Mouse (Mus musculus): ENCODE measurements around the gene Fam186a. TPM values are rescaled to one million over a fixed set of nuclear protein-coding genes. Genes with fewer than 3 reads are reported as not detected.
"Not testable (repeated sequence)": the region's sequence is repeated elsewhere in the genome, so short reads cannot be mapped to it uniquely, and the experiment has no call there.

Fam186a gene
- not detected in 2 replicates for polyA plus RNA-seq (2014; fragmentation: Nextera tagmentation; extraction: Ambion mirVana)

DNA sequence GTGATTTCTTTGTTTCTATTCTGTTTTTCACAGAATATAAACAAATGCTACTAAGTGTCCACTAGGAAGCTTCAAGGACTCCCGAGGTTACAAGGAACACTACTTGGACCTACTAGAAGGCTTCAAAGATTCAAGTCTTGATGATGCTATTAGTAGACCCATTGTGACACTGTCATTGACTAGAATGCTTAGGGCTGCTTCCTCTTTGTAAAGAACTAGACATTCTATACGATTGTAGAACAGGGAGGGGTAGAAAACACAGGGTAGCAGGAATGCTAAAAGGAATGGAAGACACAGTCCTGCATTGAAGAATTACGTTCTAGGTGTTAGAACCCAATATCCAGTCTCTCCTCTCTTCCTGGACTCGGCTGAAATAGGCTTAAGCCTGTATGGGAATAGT, at the start of gene Fam186a:
Gene Fam186a (minus strand): TSS at position 101 of the 400 bp plus-strand sequence.
- ATAC-seq (ENCODE audit: low read depth) (no peak), DNase-seq (ENCODE audit: low spot score) (no peak)
- Histone ChIP-seq H3K4me2 (ENCODE audit: low read depth, low read length) (no peak within 1 kb of the TSS), H3K36me3 (ENCODE audit: control insufficient read depth, insufficient read depth, low read length) (no peaks in the 10 kb centered on the region), H3K4me3 (ENCODE audit: low read depth, low read length) (no peak within 1 kb of the TSS), H3K4me1 (ENCODE audit: control insufficient read depth, insufficient read depth, low read length) (no peaks in the 10 kb centered on the region), H3K27ac (replicated peaks; ENCODE audit: low read depth, low read length) (no peak within 1 kb of the TSS), H3K9ac (ENCODE audit: low read depth, low read length) (no peak within 1 kb of the TSS), H3K9me3 (ENCODE audit: control insufficient read depth, low read length) (no peaks in the 10 kb centered on the region), H3K27me3 (replicated peaks; ENCODE audit: control insufficient read depth, insufficient read depth, low read length) (no peaks in the 10 kb centered on the region)
- 75% methylated on average over 4 of the region's 4 CpGs for WGBS

- Histone ChIP-seq H3K9me3 (ENCODE audit: control insufficient read depth, low read length) (no peaks in the 10 kb centered on the region), H3K27me3 (replicated peaks; ENCODE audit: control insufficient read depth, insufficient read depth, low read length) (no peaks in the 10 kb centered on the region), H3K27ac (replicated peaks; ENCODE audit: low read depth, low read length) (no peak overlapping the region), H3K4me2 (ENCODE audit: low read depth, low read length) (no peak overlapping the region), H3K4me1 (ENCODE audit: control insufficient read depth, insufficient read depth, low read length) (no peaks in the 10 kb centered on the region), H3K4me3 (ENCODE audit: low read depth, low read length) (no peak overlapping the region), H3K36me3 (ENCODE audit: control insufficient read depth, insufficient read depth, low read length) (peaks cover 89% of the 10 kb centered on the region), H3K9ac (ENCODE audit: low read depth, low read length) (no peak overlapping the region)
- ATAC-seq (ENCODE audit: low read depth) (no peak), DNase-seq (ENCODE audit: low spot score) (no peak)
Measured at GRCm38 (mm10) chr15:100006180-100006579, 39.3 kb upstream of the Fam186a start.

- 82% methylated on average over 7 of the region's 7 CpGs for WGBS
- Histone ChIP-seq H3K9ac (ENCODE audit: low read depth, low read length) (no peak overlapping the region), H3K9me3 (ENCODE audit: control insufficient read depth, low read length) (no peaks in the 10 kb centered on the region), H3K27ac (replicated peaks; ENCODE audit: low read depth, low read length) (no peak overlapping the region), H3K4me1 (ENCODE audit: control insufficient read depth, insufficient read depth, low read length) (no peaks in the 10 kb centered on the region), H3K4me3 (ENCODE audit: low read depth, low read length) (no peak overlapping the region), H3K27me3 (replicated peaks; ENCODE audit: control insufficient read depth, insufficient read depth, low read length) (no peaks in the 10 kb centered on the region), H3K36me3 (ENCODE audit: control insufficient read depth, insufficient read depth, low read length) (peaks cover 87% of the 10 kb centered on the region), H3K4me2 (ENCODE audit: low read depth, low read length) (no peak overlapping the region)
- no peak for DNase-seq (ENCODE audit: low spot score)
- no peak for ATAC-seq (ENCODE audit: low read depth)
Measured at GRCm38 (mm10) chr15:100004677-100005273, 37.9 kb upstream of the Fam186a start.

GRCm38 (mm10) chr15:99999390-99999789, 32.5 kb upstream of the Fam186a start:
- no peak overlapping the region for H3K4me3 ChIP-seq (ENCODE audit: low read depth, low read length)
- DNase-seq (ENCODE audit: low spot score): no peak
- peaks cover 83% of the 10 kb centered on the region for H3K36me3 ChIP-seq (ENCODE audit: control insufficient read depth, insufficient read depth, low read length)
- no peak for ATAC-seq (ENCODE audit: low read depth)
- H3K4me2 ChIP-seq (ENCODE audit: low read depth, low read length): no peak overlapping the region
- no peak overlapping the region for H3K9ac ChIP-seq (ENCODE audit: low read depth, low read length)
- no peaks in the 10 kb centered on the region for H3K27me3 ChIP-seq (replicated peaks; ENCODE audit: control insufficient read depth, insufficient read depth, low read length)
- H3K9me3 ChIP-seq (ENCODE audit: control insufficient read depth, low read length): no peaks in the 10 kb centered on the region
- no peak overlapping the region for H3K27ac ChIP-seq (replicated peaks; ENCODE audit: low read depth, low read length)
- no peaks in the 10 kb centered on the region for H3K4me1 ChIP-seq (ENCODE audit: control insufficient read depth, insufficient read depth, low read length)
- 94% methylated on average over 1 of the region's 1 CpGs for WGBS

DNA sequence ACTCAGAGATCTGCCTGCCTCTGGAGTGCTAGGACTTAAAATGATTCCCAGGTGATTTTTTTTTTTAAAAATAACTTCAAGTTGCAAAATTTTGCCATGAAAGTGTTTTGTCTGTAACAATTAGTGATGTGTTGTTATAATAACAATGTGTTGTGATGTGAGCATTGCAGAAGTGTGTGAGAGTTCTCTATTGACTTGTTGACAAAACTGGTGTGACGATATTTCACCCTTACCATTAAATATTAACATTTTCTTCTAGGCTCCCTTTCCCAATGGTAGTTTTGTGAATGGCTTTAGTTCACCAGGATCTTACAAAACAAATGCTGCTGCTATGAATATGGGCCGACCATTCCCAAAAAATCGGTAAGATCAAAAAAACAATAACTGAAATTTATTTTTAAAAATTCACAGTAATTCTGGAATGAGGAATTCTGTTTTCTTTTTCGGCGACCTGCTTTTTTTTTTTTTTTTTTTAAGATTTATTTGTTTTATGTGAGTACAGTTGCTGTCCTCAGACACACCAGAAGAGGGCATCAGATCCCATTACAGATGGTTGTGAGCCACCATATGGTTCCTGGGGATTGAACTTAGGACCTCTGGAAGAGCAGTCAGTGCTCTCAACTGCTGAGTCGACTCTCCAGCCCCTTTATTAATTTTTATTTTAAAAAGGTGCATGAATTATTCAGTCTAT, 30.4 kb upstream of the Fam186a start:
- ATAC-seq (ENCODE audit: low read depth): no peak
- H3K27ac ChIP-seq (replicated peaks; ENCODE audit: low read depth, low read length): no peak overlapping the region
- WGBS: 96% methylated on average over 6 of the region's 6 CpGs
- no peaks in the 10 kb centered on the region for H3K4me1 ChIP-seq (ENCODE audit: control insufficient read depth, insufficient read depth, low read length)
- no peaks in the 10 kb centered on the region for H3K9me3 ChIP-seq (ENCODE audit: control insufficient read depth, low read length)
- H3K27me3 ChIP-seq (replicated peaks; ENCODE audit: control insufficient read depth, insufficient read depth, low read length): no peaks in the 10 kb centered on the region
- no peak overlapping the region for H3K4me2 ChIP-seq (ENCODE audit: low read depth, low read length)
- DNase-seq (ENCODE audit: low spot score): no peak
- H3K36me3 ChIP-seq (ENCODE audit: control insufficient read depth, insufficient read depth, low read length): peaks cover 76% of the 10 kb centered on the region
- no peak overlapping the region for H3K4me3 ChIP-seq (ENCODE audit: low read depth, low read length)
- no peak overlapping the region for H3K9ac ChIP-seq (ENCODE audit: low read depth, low read length)

- no peak overlapping the region for H3K4me3 ChIP-seq (ENCODE audit: low read depth, low read length)
- H3K27ac ChIP-seq (replicated peaks; ENCODE audit: low read depth, low read length): no peak overlapping the region
- ATAC-seq (ENCODE audit: low read depth) (no peak), DNase-seq (ENCODE audit: low spot score) (no peak)
- H3K4me2 ChIP-seq (ENCODE audit: low read depth, low read length): no peak overlapping the region
- 94% methylated on average over 1 of the region's 1 CpGs for WGBS
- H3K36me3 ChIP-seq (ENCODE audit: control insufficient read depth, insufficient read depth, low read length): peaks cover 79% of the 10 kb centered on the region
- H3K9ac ChIP-seq (ENCODE audit: low read depth, low read length): no peak overlapping the region
- H3K27me3 ChIP-seq (replicated peaks; ENCODE audit: control insufficient read depth, insufficient read depth, low read length): no peaks in the 10 kb centered on the region
- no peaks in the 10 kb centered on the region for H3K9me3 ChIP-seq (ENCODE audit: control insufficient read depth, low read length)
- H3K4me1 ChIP-seq (ENCODE audit: control insufficient read depth, insufficient read depth, low read length): no peaks in the 10 kb centered on the region
Measured at GRCm38 (mm10) chr15:99993100-99993499, 26.2 kb upstream of the Fam186a start.

DNA sequence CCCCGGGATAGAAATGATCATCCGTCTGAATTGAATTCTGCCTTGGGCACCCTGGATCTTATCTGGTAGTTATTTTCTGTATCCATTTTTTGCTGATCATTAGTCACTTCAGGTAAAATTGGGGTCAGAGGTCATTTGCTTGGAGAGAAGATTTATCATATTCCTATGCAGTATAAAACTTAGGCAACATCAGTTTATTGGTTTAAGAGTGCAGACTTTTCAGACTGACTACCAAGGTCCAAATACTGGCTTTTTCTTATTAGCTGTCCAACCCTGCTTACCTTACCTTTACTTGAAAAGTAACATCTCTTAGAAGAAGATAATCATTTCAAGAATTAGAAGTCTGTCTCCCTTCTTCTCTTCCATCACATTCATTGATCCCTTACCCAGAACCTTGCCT, 12.9 kb upstream of the Fam186a start:
- no peak overlapping the region for H3K4me2 ChIP-seq (ENCODE audit: low read depth, low read length)
- no peak for ATAC-seq (ENCODE audit: low read depth)
- no peaks in the 10 kb centered on the region for H3K36me3 ChIP-seq (ENCODE audit: control insufficient read depth, insufficient read depth, low read length)
- no peak overlapping the region for H3K4me3 ChIP-seq (ENCODE audit: low read depth, low read length)
- no peaks in the 10 kb centered on the region for H3K9me3 ChIP-seq (ENCODE audit: control insufficient read depth, low read length)
- H3K27ac ChIP-seq (replicated peaks; ENCODE audit: low read depth, low read length): no peak overlapping the region
- WGBS: 92% methylated on average over 2 of the region's 2 CpGs
- no peaks in the 10 kb centered on the region for H3K27me3 ChIP-seq (replicated peaks; ENCODE audit: control insufficient read depth, insufficient read depth, low read length)
- no peak for DNase-seq (ENCODE audit: low spot score)
- H3K9ac ChIP-seq (ENCODE audit: low read depth, low read length): no peak overlapping the region
- H3K4me1 ChIP-seq (ENCODE audit: control insufficient read depth, insufficient read depth, low read length): no peaks in the 10 kb centered on the region

GRCm38 (mm10) chr15:99979266-99979665, 12.4 kb upstream of the Fam186a start:
- Histone ChIP-seq H3K27ac (replicated peaks; ENCODE audit: low read depth, low read length) (no peak overlapping the region), H3K4me2 (ENCODE audit: low read depth, low read length) (no peak overlapping the region), H3K36me3 (ENCODE audit: control insufficient read depth, insufficient read depth, low read length) (no peaks in the 10 kb centered on the region), H3K9me3 (ENCODE audit: control insufficient read depth, low read length) (no peaks in the 10 kb centered on the region), H3K4me1 (ENCODE audit: control insufficient read depth, insufficient read depth, low read length) (no peaks in the 10 kb centered on the region), H3K27me3 (replicated peaks; ENCODE audit: control insufficient read depth, insufficient read depth, low read length) (no peaks in the 10 kb centered on the region), H3K4me3 (ENCODE audit: low read depth, low read length) (no peak overlapping the region), H3K9ac (ENCODE audit: low read depth, low read length) (no peak overlapping the region)
- WGBS: 85% methylated on average over 1 of the region's 1 CpGs
- ATAC-seq (ENCODE audit: low read depth): no peak
- DNase-seq (ENCODE audit: low spot score): no peak

DNA sequence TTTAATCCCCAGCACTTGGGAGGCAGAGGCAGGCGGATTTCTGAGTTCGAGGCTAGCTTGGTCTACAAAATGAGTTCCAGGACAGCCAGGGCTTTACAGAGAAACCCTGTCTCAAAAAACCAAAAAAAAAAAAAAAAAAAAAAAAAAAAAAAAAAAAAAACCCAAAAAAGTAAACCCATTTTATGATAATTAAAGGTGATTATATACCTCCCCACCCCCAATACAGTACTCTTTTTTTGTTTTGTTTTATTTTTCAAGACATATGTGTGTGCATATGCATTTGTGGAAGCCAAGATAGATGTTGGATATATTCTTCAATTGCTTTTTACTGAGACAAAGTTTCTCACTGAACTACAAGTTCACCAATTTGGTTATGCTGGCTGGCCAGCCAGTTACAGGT, 9.3 kb upstream of the Fam186a start:
- H3K9ac ChIP-seq (ENCODE audit: low read depth, low read length); H3K4me2 ChIP-seq (ENCODE audit: low read depth, low read length); H3K9me3 ChIP-seq (ENCODE audit: control insufficient read depth, low read length); H3K4me3 ChIP-seq (ENCODE audit: low read depth, low read length); H3K4me1 ChIP-seq (ENCODE audit: control insufficient read depth, insufficient read depth, low read length); DNase-seq (ENCODE audit: low spot score); ATAC-seq (ENCODE audit: low read depth); H3K27ac ChIP-seq (replicated peaks; ENCODE audit: low read depth, low read length); H3K36me3 ChIP-seq (ENCODE audit: control insufficient read depth, insufficient read depth, low read length); H3K27me3 ChIP-seq (replicated peaks; ENCODE audit: control insufficient read depth, insufficient read depth, low read length): not testable (repeated sequence)
- WGBS: 89% methylated on average over 2 of the region's 2 CpGs

Measured in embryonic facial prominence, embryonic 14.5 days (tissue).